Mouse (Mus musculus) small intestine, adult 2 months (tissue): ENCODE data around the gene Shc4. TPM values are rescaled to one million over a fixed set of nuclear protein-coding genes. Genes with fewer than 3 reads are reported as not detected.
A peak's percentile ranks its signal among the peaks of the same experiment; 100 is the strongest.

ENCODE experiments used
- H3K27ac ChIP-seq: fragments of 200-500 bp; 2 replicates; pipeline ENCODE4 v1.5.1; 2012; ENCODE audit warnings: low read depth, low read length, control low read depth, inconsistent platforms; ENCODE audit not compliant: insufficient read depth
- H3K27me3 ChIP-seq: fragments of 200-500 bp; 2 replicates; pipeline ENCODE4 v1.6.1; 2012; ENCODE audit warnings: mild to moderate bottlenecking, moderate library complexity, low read length, inconsistent platforms; ENCODE audit not compliant: control insufficient read depth, insufficient read depth
- H3K36me3 ChIP-seq: fragments of 200-500 bp; 2 replicates; pipeline ENCODE4 v1.6.1; 2012; ENCODE audit warnings: mild to moderate bottlenecking, low read length, control low read depth, inconsistent platforms; ENCODE audit not compliant: control insufficient read depth, insufficient read depth
- H3K4me1 ChIP-seq: fragments of 200-500 bp; 2 replicates; pipeline ENCODE4 v1.6.1; 2012; ENCODE audit warnings: low read length, inconsistent platforms, mixed read lengths; ENCODE audit not compliant: control insufficient read depth, insufficient read depth, insufficient read length
- H3K4me3 ChIP-seq: fragments of 200-500 bp; 2 replicates; pipeline ENCODE4 v1.5.1; 2012; ENCODE audit warnings: low read depth, mild to moderate bottlenecking, control low read depth, inconsistent platforms, low read length, moderate library complexity
- CTCF ChIP-seq: fragments of 200-500 bp; IDR thresholded peaks from 2 replicates; pipeline ENCODE4 v1.5.1; 2012; ENCODE audit warnings: low read depth, mild to moderate bottlenecking, control low read depth, inconsistent platforms, low read length, moderate library complexity, mixed read lengths; ENCODE audit not compliant: insufficient replicate concordance, insufficient read length; ENCODE audit errors: extremely low read depth
- POLR2A ChIP-seq: fragments of 200-500 bp; IDR thresholded peaks from 2 replicates; pipeline ENCODE4 v1.6.1; 2012; ENCODE audit warnings: low read depth, mild to moderate bottlenecking, control low read depth, inconsistent platforms, low read length, moderate library complexity
- WGBS: fragments of 180-500 bp; shearing (Covaris S2); methylation state at CpG from one replicate; pipeline ENCODE4 v1.1.7; 2018; 5-methylcytosine and 5-hydroxymethylcytosine counted together
- polyA plus RNA-seq: library from polyadenylated mRNA; depleted of rRNA; stranded (reverse); fragments of >200 nt; gene quantifications from 2 replicates; pipeline ENCODE4 v1.2.3, GENCODE M21; 2012

Gene Shc4
- polyA plus RNA-seq, 1 experiment = 0.13 TPM

DNA sequence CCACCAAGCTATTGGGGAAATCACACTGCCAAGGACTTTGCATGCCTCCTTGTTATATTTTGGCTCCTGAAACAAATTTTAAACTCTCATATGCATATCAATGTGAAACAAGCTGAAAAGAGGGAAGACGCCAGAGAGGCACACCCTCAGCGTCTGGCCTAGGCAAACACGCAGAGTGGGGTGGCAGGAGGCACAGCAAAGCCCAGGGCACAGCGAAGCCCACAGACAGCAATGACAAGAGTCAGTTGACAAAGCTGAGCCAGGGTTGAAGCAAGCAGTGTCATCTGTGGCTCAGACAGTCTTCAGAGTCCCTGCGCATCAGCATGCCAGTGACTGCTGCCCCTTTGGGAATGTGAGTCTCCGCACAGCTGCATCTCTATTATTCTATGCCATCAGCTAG, 79.0 kb downstream of the Shc4 start:
- Histone ChIP-seq H3K4me1 (no peaks in the 10 kb centered on the region), H3K27me3 (no peaks in the 10 kb centered on the region), H3K4me3 (no peak overlapping the region), H3K36me3 (no peaks in the 10 kb centered on the region), H3K27ac (no peak overlapping the region)
- 72% methylated on average over 6 of the region's 6 CpGs for WGBS
- TF ChIP-seq POLR2A (no peak), CTCF (no peak)

DNA sequence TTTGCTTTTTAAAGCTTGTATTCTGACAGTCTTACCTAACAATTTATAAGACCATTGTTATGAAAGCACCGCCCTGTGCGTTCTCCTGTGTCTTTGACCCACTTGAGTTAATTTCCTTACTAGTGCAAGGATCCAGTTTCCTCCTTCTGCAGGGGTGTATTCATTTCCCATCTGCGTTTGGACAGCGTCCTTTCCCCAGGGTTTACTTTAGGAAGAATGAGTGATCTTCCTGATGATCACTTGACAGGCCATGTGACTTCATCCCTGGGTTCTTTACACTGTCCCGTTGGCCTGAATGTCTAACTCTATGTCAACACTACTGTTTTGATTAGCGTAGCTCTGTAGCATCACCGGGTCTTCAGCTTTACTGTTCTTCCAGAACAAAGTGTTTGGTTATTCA, 86.6 kb downstream of the Shc4 start:
- WGBS = 65% methylated on average over 7 of the region's 7 CpGs

DNA sequence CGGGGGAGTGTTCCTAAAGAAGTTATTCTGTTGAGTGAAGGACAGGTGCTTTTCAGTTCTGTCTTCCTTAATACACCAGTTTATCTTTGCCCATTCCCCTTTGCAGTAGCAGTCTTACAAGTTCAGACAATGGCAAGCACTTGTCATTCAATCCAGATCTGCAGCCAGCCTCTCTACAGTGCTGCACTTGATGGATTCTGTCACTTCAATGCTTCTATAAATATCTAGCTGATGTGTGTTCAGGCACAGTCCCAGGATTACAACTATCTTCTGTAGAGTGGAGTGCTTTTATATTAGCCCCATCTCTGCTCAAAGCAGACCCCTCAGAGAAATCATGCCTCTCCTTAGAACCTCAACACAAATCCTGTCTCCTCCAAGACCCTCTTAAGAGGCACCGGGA, 93.9 kb downstream of the Shc4 start:
- Histone ChIP-seq H3K4me1 (no peaks in the 10 kb centered on the region; the same call in 1 of the 2 replicates), H3K27ac (no peak overlapping the region), H3K4me3 (no peak overlapping the region), H3K27me3 (no peaks in the 10 kb centered on the region), H3K36me3 (no peaks in the 10 kb centered on the region)
- WGBS = 95% methylated on average over 2 of the region's 2 CpGs
- no peak for TF ChIP-seq CTCF
- TF ChIP-seq POLR2A = no peak

More for the DNA sequence above, 86.6 kb downstream of the Shc4 start:
- Histone ChIP-seq H3K4me1 (no peaks in the 10 kb centered on the region), H3K4me3 (no peak overlapping the region), H3K27ac (no peak overlapping the region), H3K27me3 (no peaks in the 10 kb centered on the region), H3K36me3 (no peaks in the 10 kb centered on the region)
- TF ChIP-seq POLR2A (no peak), CTCF (no peak)

DNA sequence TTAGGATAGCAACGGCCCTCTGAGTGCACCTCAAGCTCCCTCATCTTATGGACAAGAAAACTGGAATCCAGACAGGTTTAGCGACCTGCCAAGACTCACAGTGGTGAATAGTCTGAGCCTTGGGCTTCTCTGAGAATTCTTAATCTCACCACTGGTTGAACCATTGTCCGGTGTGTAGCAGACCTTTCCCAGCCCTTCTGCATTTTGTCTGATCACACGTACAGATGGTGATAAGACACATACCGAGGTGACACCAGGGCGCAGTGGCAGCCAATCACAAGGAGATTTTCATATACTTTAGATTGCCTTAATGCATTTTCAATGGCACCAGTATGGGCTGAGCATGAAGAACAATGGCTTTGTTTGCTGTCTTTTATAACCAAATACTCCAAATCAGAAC, 95.5 kb downstream of the Shc4 start:
- Histone ChIP-seq H3K4me3 (no peak overlapping the region), H3K27ac (no peak overlapping the region), H3K27me3 (no peaks in the 10 kb centered on the region), H3K4me1 (no peaks in the 10 kb centered on the region; the same call in 1 of the 2 replicates), H3K36me3 (no peaks in the 10 kb centered on the region)
- no peak for TF ChIP-seq POLR2A
- 63% methylated on average over 6 of the region's 6 CpGs for WGBS

DNA sequence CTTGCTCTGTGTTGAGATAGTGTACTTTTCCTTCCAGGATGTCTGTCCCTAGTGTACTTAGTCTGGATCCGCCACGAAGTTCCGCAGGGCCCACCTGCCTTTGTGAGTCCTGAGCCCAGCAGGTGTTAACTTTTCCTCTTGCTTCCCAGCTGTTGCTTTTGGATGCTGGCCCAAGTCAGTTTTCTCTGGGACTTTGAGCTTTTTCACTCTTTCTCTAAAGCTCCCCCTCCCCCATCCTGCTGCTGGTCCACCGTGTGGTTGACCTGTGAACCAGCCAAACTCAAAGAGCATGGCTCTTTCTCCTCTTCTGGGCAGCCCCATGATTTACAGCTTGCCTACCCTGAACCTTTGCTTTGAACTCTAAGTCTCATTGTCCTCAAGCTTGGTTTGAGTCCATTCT, 97.4 kb downstream of the Shc4 start:
- Histone ChIP-seq H3K27ac (no peak overlapping the region), H3K4me1 (no peaks in the 10 kb centered on the region; the same call in 1 of the 2 replicates), H3K4me3 (no peak overlapping the region), H3K27me3 (no peaks in the 10 kb centered on the region), H3K36me3 (no peaks in the 10 kb centered on the region)
- WGBS = 37% methylated on average over 4 of the region's 4 CpGs
- no peak for TF ChIP-seq POLR2A
- TF ChIP-seq CTCF = no peak

DNA sequence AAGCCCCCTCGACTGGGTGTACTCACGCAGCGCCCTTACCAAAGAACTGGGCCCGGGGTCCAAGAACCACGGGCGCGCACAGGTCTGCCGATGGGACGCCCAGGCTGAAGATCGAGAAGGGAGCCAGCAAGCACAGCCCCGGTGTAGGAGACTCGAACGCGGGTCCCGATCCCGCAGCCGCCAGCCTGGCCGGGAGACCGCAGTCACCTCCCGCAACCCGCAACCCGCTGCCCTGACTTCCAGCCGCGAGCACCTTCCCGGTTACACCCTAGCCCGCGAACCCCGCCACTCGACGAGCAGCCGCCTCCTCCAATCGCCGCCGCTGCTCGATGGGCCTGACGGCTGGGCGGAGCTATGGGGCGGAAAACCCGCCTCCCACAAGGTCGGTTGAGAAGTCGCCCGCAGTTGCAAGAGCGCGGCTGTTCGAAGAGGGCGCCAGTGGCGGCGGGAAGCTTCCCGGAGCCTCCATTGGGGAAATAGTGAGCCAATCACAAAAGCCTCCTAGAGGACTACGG, 99.1 kb downstream of the Shc4 start, which contains the start of gene Cep152:
TSS of gene Cep152 (minus strand) at position 277 of the 515 bp plus-strand sequence.
- H3K4me3 ChIP-seq = peak within 1 kb of the TSS; percentile 89
- no peaks in the 10 kb centered on the region; the same call in 1 of the 2 replicates for H3K4me1 ChIP-seq
- TF ChIP-seq CTCF = no peak; the same call in 1 of the 2 replicates
- peak; percentile 39; the same call in 1 of the 2 replicates for TF ChIP-seq POLR2A
- H3K27me3 ChIP-seq = no peaks in the 10 kb centered on the region
- no peak within 1 kb of the TSS for H3K27ac ChIP-seq
- 0 out of 2 replicates have a peak, but pooled peaks cover under 1% of the 10 kb centered on the region for H3K36me3 ChIP-seq
- WGBS = under 1% methylated on average over 50 of the region's 50 CpGs

DNA sequence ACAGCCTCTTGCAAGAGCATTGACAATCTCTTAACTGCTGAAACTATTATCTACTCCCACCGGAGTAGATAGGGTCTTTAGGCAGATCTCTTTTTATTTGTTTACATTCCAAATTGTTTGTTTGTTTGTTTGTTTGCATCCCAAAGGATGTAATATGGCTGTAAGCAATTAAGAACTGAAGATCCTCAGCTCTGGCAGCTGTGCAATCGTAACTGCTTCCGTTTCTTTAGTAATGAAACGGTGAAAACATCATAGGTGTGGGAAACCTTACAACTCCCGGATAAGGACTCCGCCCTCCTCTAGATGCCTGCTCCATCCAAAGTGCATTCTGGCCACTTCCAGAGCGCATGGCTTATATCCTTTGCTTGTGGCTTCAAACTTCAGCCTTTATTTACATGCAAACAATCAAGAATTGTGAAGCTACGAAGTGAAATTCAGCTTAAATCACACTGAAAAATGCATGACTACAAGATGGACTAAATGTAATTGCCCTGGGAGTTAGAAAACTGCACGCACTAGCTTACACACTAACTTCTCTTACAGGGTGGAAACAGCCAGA, 99.7 kb downstream of the Shc4 start:
- no peak overlapping the region for H3K27ac ChIP-seq
- no peak for TF ChIP-seq CTCF
- TF ChIP-seq POLR2A = no peak
- peaks cover 6% of the 10 kb centered on the region for H3K36me3 ChIP-seq
- no peaks in the 10 kb centered on the region; the same call in 1 of the 2 replicates for H3K4me1 ChIP-seq
- H3K27me3 ChIP-seq = no peaks in the 10 kb centered on the region
- whole genome bisulfite sequencing = 2% methylated on average over 9 of the region's 9 CpGs
- peak overlapping the region; percentile 89; the same call in 1 of the 2 replicates for H3K4me3 ChIP-seq

DNA sequence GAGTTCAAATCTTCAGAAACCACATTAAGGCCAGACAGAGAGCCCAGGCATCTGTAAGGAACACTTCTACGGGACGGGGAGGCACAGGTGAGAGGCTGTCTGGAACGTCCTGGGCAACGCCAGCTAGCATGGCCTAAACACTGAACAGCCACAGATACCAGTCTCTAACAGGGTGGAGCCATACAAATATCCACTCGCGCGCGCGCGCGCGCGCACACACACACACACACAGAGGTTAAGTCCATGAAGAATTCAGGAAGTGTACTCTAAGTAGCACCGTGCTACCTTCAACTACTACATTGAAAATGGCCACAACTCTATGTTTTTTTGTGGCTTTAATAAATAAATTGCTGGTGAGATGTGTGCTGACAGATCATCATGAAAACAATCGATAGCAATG, 100.7 kb downstream of the Shc4 start:
- H3K4me3 ChIP-seq = no peak overlapping the region
- peaks cover 12% of the 10 kb centered on the region for H3K36me3 ChIP-seq
- TF ChIP-seq POLR2A (no peak), CTCF (no peak)
- no peaks in the 10 kb centered on the region; the same call in 1 of the 2 replicates for H3K4me1 ChIP-seq
- H3K27ac ChIP-seq = no peak overlapping the region
- 90% methylated on average over 15 of the region's 15 CpGs for WGBS
- no peaks in the 10 kb centered on the region for H3K27me3 ChIP-seq
